22 mouse cellular contexts compared by ENCODE assay signal in the genomic region with DNA sequence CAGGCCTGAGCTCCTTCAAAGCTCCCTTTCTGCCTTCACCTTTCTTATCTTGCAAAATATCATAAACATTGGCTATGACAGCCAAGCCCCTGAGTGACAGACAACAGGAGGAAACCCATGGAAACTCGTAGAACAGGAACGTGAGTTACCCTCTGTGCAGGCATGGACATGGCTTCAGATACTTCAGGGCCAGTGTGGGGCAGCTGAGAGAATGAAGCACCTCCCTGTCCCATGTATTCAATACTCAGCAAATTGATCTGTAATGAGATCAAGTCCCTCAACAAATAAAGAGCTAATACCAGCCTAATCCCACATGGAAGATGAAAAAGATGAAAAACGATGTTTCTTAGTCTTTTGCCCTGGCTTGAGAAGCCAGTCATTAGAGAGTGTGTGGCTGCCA.
DNase-seq lines count a peak whose midpoint lies in the region; ATAC-seq and TF ChIP-seq lines count a peak whose summit lies in the region.
"Had no signal": no experiment of that assay in that cellular context is flagged by ENCODE, and none has a peak within 500 bp of the region (broad histone marks: within the 10 kb centered on the region; RNA-seq: fewer than 3 reads in every experiment).

No protein-coding gene starts in this region.

- H3K27ac ChIP-seq in intestine, embryonic 15.5 days = no peak overlapping the region
- no peak overlapping the region for H3K27ac ChIP-seq in intestine, postnatal 0 days (ENCODE audit: low read depth, low read length)
- peak overlapping the region; percentile 35; the same call in 1 of the 2 replicates for H3K27ac ChIP-seq in stomach, embryonic 15.5 days
- H3K27ac ChIP-seq: embryonic facial prominence, embryonic 13.5 days; embryonic facial prominence, embryonic 15.5 days; forebrain, embryonic 10.5 days; forebrain, embryonic 12.5 days had no signal

- no peak overlapping the region for H3K4me2 ChIP-seq in intestine, embryonic 15.5 days (replicated peaks)
- H3K4me2 ChIP-seq in intestine, postnatal 0 days (replicated peaks; ENCODE audit: low read depth) = no peak overlapping the region
- no peak overlapping the region for H3K4me2 ChIP-seq in stomach, embryonic 15.5 days
- H3K4me2 ChIP-seq: embryonic facial prominence, embryonic 13.5 days; embryonic facial prominence, embryonic 15.5 days; forebrain, embryonic 12.5 days had no signal

- H3K9me3 ChIP-seq in intestine, embryonic 15.5 days = no peaks in the 10 kb centered on the region
- no peaks in the 10 kb centered on the region for H3K9me3 ChIP-seq in intestine, postnatal 0 days (ENCODE audit: control insufficient read depth)
- H3K9me3 ChIP-seq in stomach, embryonic 15.5 days = no peaks in the 10 kb centered on the region
- H3K9me3 ChIP-seq: embryonic facial prominence, embryonic 13.5 days; embryonic facial prominence, embryonic 15.5 days; forebrain, embryonic 10.5 days; forebrain, embryonic 12.5 days had no signal

- no peak for TF ChIP-seq CTCF in intestine, postnatal 0 days (IDR thresholded peaks at IDR 0.05; ENCODE audit: low read depth)

- no peak overlapping the region for H3K4me3 ChIP-seq in intestine, embryonic 15.5 days (replicated peaks)
- H3K4me3 ChIP-seq in intestine, postnatal 0 days (ENCODE audit: low read depth, low read length) = no peak overlapping the region
- no peak overlapping the region for H3K4me3 ChIP-seq in stomach, embryonic 15.5 days (replicated peaks)
- H3K4me3 ChIP-seq: embryonic facial prominence, embryonic 13.5 days; embryonic facial prominence, embryonic 15.5 days; erythroblast, embryonic 14.5 days; forebrain, embryonic 10.5 days; forebrain, embryonic 12.5 days had no signal

- DNase-seq in right cerebral cortex, postnatal 4 days = no peak
- DNase-seq in right cerebral cortex, adult 18-20 months = no peak
- DNase-seq: adrenal gland, adult 2 months; adrenal gland, postnatal 10 days; adrenal gland, postnatal 25 days; cerebellum, adult 11 months; cerebellum, adult 18-20 months; cerebellum, adult 8-10 months; cerebellum, adult 9-11 months; cerebellum, postnatal 14 days; cerebellum, postnatal 36 days; embryo, embryonic 11 days had no signal

- ATAC-seq in intestine, embryonic 15.5 days = peak; percentile 58; the same call in 1 of the 2 replicates
- ATAC-seq in intestine, postnatal 0 days = no peak
- no peak for ATAC-seq in stomach, embryonic 15.5 days (ENCODE audit: insufficient read depth, low FRiP score, low read depth)
- ATAC-seq: forebrain, embryonic 14.5 days; forebrain, embryonic 16.5 days had no signal

- H3K9ac ChIP-seq in intestine, embryonic 15.5 days = no peak overlapping the region
- no peak overlapping the region for H3K9ac ChIP-seq in intestine, postnatal 0 days (ENCODE audit: low read depth, low read length)
- no peak overlapping the region for H3K9ac ChIP-seq in stomach, embryonic 15.5 days
- H3K9ac ChIP-seq: embryonic facial prominence, embryonic 13.5 days; embryonic facial prominence, embryonic 15.5 days; forebrain, embryonic 12.5 days had no signal

- 52% methylated on average over 3 of the region's 3 CpGs for WGBS in intestine, embryonic 15.5 days
- 40% methylated on average over 3 of the region's 3 CpGs for WGBS in intestine, postnatal 0 days
- 47% methylated on average over 3 of the region's 3 CpGs for WGBS in stomach, embryonic 15.5 days

- H3K36me3 ChIP-seq in intestine, embryonic 15.5 days = no peaks in the 10 kb centered on the region
- no peaks in the 10 kb centered on the region for H3K36me3 ChIP-seq in intestine, postnatal 0 days (ENCODE audit: control insufficient read depth, insufficient read depth)
- H3K36me3 ChIP-seq in stomach, embryonic 15.5 days = no peaks in the 10 kb centered on the region
- H3K36me3 ChIP-seq: embryonic facial prominence, embryonic 13.5 days; embryonic facial prominence, embryonic 15.5 days; forebrain, embryonic 10.5 days; forebrain, embryonic 12.5 days had no signal

- 0 out of 2 replicates have a peak, but pooled peaks cover 11% of the 10 kb centered on the region for H3K27me3 ChIP-seq in intestine, embryonic 15.5 days (replicated peaks)
- H3K27me3 ChIP-seq in intestine, postnatal 0 days (replicated peaks; ENCODE audit: control insufficient read depth, insufficient read depth, low read length) = no peaks in the 10 kb centered on the region; the same call in 1 of the 2 replicates
- H3K27me3 ChIP-seq in stomach, embryonic 15.5 days (replicated peaks) = peaks cover 22% of the 10 kb centered on the region
- H3K27me3 ChIP-seq: embryonic facial prominence, embryonic 13.5 days; embryonic facial prominence, embryonic 15.5 days; forebrain, embryonic 12.5 days had no signal

- peaks cover 9% of the 10 kb centered on the region; the same call in 1 of the 2 replicates for H3K4me1 ChIP-seq in intestine, embryonic 15.5 days (replicated peaks)
- no peaks in the 10 kb centered on the region for H3K4me1 ChIP-seq in intestine, postnatal 0 days (replicated peaks; ENCODE audit: control insufficient read depth, insufficient read depth, low read length)
- no peaks in the 10 kb centered on the region for H3K4me1 ChIP-seq in stomach, embryonic 15.5 days
